Mouse (Mus musculus) G1E (cell line): ENCODE results near the gene Lhfpl3. TPM values are rescaled to one million over a fixed set of nuclear protein-coding genes. Genes with fewer than 3 reads are reported as not detected.

Experiments used
- ATAC-seq: 2 replicates; pipeline ENCODE4 v1.8.0; 2016; ENCODE audit warnings: mild to moderate bottlenecking; ENCODE audit not compliant: insufficient number of reproducible peaks, poor library complexity, low FRiP score, severe bottlenecking; ENCODE audit errors: extremely low read depth
- DNase-seq: peaks from one replicate; pipeline ENCODE4 v3.0.0; 2012; ENCODE audit warnings: low spot score
- H3K27me3 ChIP-seq: 2 replicates; pipeline ENCODE4 v1.6.1; 2012; ENCODE audit warnings: mild to moderate bottlenecking, low read length, inconsistent platforms; ENCODE audit not compliant: insufficient read depth
- H3K36me3 ChIP-seq: replicated peaks from 2 replicates; pipeline ENCODE3; 2012; ENCODE audit warnings: mild to moderate bottlenecking, inconsistent platforms
- H3K4me1 ChIP-seq: 2 replicates; pipeline ENCODE4 v1.6.1; 2012; ENCODE audit warnings: low read depth, low read length, inconsistent platforms, mixed read lengths; ENCODE audit not compliant: insufficient read depth
- H3K4me3 ChIP-seq: 2 replicates; pipeline ENCODE4 v1.5.1; 2012; ENCODE audit warnings: low read depth, mild to moderate bottlenecking, inconsistent platforms, low read length, moderate library complexity, mixed read lengths
- H3K9me3 ChIP-seq: replicated peaks from 2 replicates; pipeline ENCODE4 v1.6.1; 2012; ENCODE audit warnings: inconsistent platforms
- CTCF ChIP-seq: IDR thresholded peaks from 2 replicates; pipeline ENCODE4 v1.5.1; 2012; ENCODE audit warnings: low read depth, low read length, inconsistent platforms, mixed read lengths
- GATA1 ChIP-seq: IDR thresholded peaks from 2 replicates; pipeline ENCODE4 v1.6.1; 2012; ENCODE audit warnings: borderline replicate concordance, low read length, inconsistent platforms, mixed read lengths
- GATA2 ChIP-seq: IDR thresholded peaks from 2 replicates; pipeline ENCODE4 v1.6.1; 2012; ENCODE audit warnings: low read depth, low read length, inconsistent platforms, borderline replicate concordance
- POLR2AphosphoS5 ChIP-seq: IDR thresholded peaks from 2 replicates; pipeline ENCODE4 v1.6.1; 2012; ENCODE audit warnings: low read depth, low read length, inconsistent platforms; ENCODE audit not compliant: insufficient replicate concordance
- TAL1 ChIP-seq: conservative IDR thresholded peaks from 2 replicates; pipeline ENCODE4 v1.6.1; 2012; ENCODE audit warnings: low read depth, low read length, inconsistent platforms, mixed read lengths
- polyA plus RNA-seq: library from polyadenylated mRNA; stranded (reverse); fragments of >175 nt; gene quantifications from 2 replicates; pipeline ENCODE4 v1.2.3, GENCODE M21; 2012
- total RNA-seq, 2 experiments: library from RNA; stranded (forward) in 1 of 2; stranded (reverse) in 1 of 2; fragments of 200-1000 nt in 1 of 2; fragments of >200 nt in 1 of 2; fragmentation: Nextera tagmentation in 1 of 2; gene quantifications; 2 replicates each; pipeline ENCODE4 v1.2.3; 2014 to 2017

Lhfpl3 gene
- total and polyA plus RNA-seq, 3 experiments: 0.05 TPM; not detected in 2

DNA sequence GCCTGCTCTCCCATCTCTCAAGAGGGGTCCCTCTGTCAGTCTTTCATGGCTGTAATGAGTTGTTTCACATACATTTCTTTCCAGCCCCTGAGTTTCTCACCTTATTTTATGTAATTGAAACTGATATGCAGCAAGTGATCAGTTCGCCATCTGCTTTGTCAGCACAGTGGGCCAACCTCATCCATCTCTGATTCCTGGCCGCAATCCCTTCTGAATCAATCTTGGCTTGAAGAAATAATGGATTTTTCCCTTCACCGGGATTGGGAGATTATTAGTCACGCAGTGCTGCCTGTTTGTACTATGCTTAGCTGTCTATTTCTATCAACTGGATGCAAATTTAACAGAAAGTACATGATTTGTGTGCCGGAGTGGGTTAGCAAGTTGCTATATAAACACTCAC is 297.0 kb downstream of the Lhfpl3 start:
- TF ChIP-seq POLR2AphosphoS5 (no peak), CTCF (no peak), GATA2 (no peak), TAL1 (no peak), GATA1 (no peak)
- no peak for ATAC-seq

DNA sequence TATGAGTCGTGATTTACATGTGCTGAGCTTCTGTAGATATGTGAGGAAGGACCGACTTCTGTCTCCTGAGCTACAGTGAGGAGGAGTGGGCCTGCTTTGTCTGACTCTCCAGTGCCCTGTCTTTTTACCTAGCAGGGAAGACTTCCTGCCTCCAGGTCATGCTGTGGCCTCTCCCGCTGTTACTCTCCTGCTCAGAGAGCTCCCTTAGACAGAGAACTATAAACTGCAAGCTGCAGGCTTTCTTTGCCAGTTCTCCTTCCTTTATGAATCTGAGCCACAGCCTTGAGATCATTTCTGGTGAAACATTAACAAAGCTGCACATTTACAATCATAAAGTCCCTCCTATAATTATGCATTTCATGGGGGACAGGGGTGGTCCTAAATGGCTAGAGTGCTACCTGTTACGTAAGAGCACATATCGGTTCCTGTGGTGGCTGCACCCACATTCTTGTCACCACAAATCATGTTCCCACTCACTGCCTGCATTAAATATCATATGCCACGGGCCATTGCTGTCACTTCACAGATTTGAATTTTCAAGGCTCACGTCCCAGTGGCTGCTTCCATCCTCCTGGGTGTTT is 303.3 kb downstream of the Lhfpl3 start:
- no peaks in the 10 kb centered on the region for H3K4me1 ChIP-seq
- no peak for DNase-seq
- 0 out of 2 replicates have a peak, but pooled peaks cover 3% of the 10 kb centered on the region for H3K27me3 ChIP-seq
- no peak for ATAC-seq
- TF ChIP-seq GATA2 (no peak), CTCF (no peak), POLR2AphosphoS5 (no peak), GATA1 (no peak), TAL1 (no peak)
- H3K36me3 ChIP-seq: no peaks in the 10 kb centered on the region
- no peak overlapping the region for H3K4me3 ChIP-seq
- H3K9me3 ChIP-seq: no peaks in the 10 kb centered on the region

More for the DNA sequence above, 297.0 kb downstream of the Lhfpl3 start:
- Histone ChIP-seq H3K27me3 (no peaks in the 10 kb centered on the region), H3K4me3 (no peak overlapping the region), H3K9me3 (no peaks in the 10 kb centered on the region), H3K36me3 (no peaks in the 10 kb centered on the region), H3K4me1 (no peaks in the 10 kb centered on the region)
- DNase-seq: no peak

DNA sequence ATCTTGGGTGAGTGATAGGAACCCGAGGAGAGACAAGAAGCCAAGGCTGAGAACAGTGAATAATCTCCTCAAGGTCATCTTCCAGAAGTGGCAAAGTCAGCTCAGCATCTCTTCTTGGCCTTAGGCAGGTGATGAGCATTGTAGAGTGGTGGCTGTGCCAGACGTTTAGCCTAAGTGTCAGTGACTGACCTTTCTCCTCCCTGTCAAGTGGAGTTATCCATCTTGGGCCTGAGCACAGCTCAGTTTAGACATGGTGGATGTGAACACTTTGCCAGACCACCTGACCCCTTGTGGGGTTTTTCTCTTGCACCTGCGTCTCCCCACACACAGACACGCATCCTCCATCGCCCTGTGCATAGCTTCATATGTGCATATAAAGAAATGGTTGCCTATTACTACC is 305.6 kb downstream of the Lhfpl3 start:
- ATAC-seq: no peak
- no peaks in the 10 kb centered on the region for H3K9me3 ChIP-seq
- no peak overlapping the region for H3K4me3 ChIP-seq

DNA sequence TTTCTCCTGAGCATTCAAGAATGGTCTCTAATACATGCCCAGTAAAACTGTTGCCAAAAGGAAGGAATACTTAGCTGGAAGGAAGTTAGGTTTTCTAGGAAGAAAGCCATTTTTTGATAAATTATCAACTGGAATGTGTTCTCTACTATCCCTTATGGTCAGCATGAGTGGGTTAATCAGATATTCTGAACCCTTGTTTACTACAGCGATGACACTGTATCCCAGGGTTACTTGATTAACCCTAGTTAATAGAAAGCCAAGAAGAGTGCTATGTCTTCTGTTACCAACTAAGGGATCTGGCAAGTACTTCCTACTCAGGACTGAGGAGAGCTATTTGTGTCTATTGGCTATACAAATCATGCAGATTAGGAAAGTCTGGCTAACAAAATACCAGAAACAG is 349.0 kb downstream of the Lhfpl3 start:
- no peaks in the 10 kb centered on the region for H3K9me3 ChIP-seq
- no peak overlapping the region for H3K4me3 ChIP-seq
- ATAC-seq (no peak), DNase-seq (no peak)
- H3K27me3 ChIP-seq: no peaks in the 10 kb centered on the region
- no peaks in the 10 kb centered on the region for H3K36me3 ChIP-seq
- no peak for TF ChIP-seq GATA2
- TF ChIP-seq GATA1: no peak
- no peak for TF ChIP-seq CTCF
- no peak for TF ChIP-seq POLR2AphosphoS5
- no peak for TF ChIP-seq TAL1
- H3K4me1 ChIP-seq: no peaks in the 10 kb centered on the region

More for the DNA sequence above, 305.6 kb downstream of the Lhfpl3 start:
- no peak for DNase-seq
- H3K4me1 ChIP-seq: no peaks in the 10 kb centered on the region
- TF ChIP-seq TAL1: no peak
- no peak for TF ChIP-seq POLR2AphosphoS5
- no peaks in the 10 kb centered on the region for H3K36me3 ChIP-seq
- H3K27me3 ChIP-seq: 0 out of 2 replicates have a peak, but pooled peaks cover 3% of the 10 kb centered on the region

DNA sequence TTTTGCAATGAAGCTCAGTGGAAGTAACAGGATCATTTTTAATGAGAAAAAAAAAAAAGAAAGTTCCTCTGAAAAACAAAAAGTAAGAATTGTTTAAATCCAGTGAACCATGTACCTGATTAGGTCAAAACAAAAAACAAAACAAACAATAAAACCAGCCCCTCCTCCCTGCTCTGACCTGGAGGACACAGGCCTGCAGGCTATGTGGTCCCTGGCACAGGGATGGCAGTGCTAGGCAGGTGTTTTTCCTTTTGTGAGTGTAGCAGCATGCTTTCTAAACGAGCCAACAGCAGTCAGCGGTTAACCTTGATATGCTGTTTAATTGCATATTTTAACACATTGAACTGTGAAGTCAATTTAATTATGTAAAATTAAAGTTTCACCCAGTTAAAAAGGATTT is 360.7 kb downstream of the Lhfpl3 start:
- ATAC-seq (no peak), DNase-seq (no peak)
- no peak for TF ChIP-seq TAL1
- TF ChIP-seq CTCF: no peak
- TF ChIP-seq POLR2AphosphoS5: no peak
- TF ChIP-seq GATA1: no peak
- TF ChIP-seq GATA2: no peak

DNA sequence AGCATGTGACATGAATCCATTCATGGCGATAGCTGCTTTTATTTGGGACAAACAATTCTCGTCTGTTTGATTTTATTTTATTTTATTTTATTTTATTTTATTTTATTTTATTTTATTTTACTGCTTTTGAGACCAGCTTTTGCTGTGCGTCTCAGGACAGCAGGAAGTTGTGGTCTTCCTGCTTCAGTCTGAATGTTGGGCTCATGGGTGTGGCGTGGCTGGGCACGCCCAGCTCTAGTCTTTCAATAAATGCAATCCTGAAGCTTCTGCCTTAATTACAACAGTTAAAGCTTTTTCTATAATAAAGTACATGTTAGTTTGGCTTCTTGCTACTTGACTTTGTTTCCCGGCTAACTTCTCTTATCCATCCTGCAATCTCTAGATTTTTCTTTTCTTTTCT is 365.4 kb downstream of the Lhfpl3 start:
- H3K9me3 ChIP-seq: no peaks in the 10 kb centered on the region
- no peak for ATAC-seq
- 0 out of 2 replicates have a peak, but pooled peaks cover 6% of the 10 kb centered on the region for H3K27me3 ChIP-seq
- H3K4me3 ChIP-seq: no peak overlapping the region
- H3K4me1 ChIP-seq: no peaks in the 10 kb centered on the region
- H3K36me3 ChIP-seq: no peaks in the 10 kb centered on the region
- TF ChIP-seq GATA2: no peak
- TF ChIP-seq CTCF: no peak
- no peak for TF ChIP-seq TAL1
- no peak for DNase-seq

More for the DNA sequence above, 360.7 kb downstream of the Lhfpl3 start:
- Histone ChIP-seq H3K36me3 (no peaks in the 10 kb centered on the region), H3K9me3 (no peaks in the 10 kb centered on the region), H3K27me3 (0 out of 2 replicates have a peak, but pooled peaks cover 6% of the 10 kb centered on the region), H3K4me1 (no peaks in the 10 kb centered on the region), H3K4me3 (no peak overlapping the region)

DNA sequence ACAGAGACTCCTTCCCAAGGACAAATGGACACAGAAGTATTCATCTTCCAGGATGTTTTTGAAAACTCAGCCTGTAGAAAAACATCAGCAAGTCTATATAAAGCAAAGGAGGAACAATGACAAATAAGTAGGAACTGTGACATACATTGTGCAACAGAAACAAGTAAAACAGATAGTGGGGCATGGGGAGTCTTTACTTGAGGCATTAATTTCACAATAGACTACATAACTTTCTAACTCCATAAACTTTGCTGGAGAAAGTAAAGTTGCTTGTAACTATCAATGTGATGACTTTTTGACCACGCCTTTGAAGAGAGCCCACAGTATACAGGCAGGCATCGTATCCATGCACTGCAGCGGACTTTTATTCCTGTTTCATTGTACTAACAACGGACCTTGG is 368.4 kb downstream of the Lhfpl3 start:
- Histone ChIP-seq H3K9me3 (no peaks in the 10 kb centered on the region), H3K4me3 (no peak overlapping the region), H3K36me3 (no peaks in the 10 kb centered on the region), H3K4me1 (no peaks in the 10 kb centered on the region), H3K27me3 (0 out of 2 replicates have a peak, but pooled peaks cover 2% of the 10 kb centered on the region)
- TF ChIP-seq GATA2 (no peak), CTCF (no peak), GATA1 (no peak), TAL1 (no peak), POLR2AphosphoS5 (no peak)
- DNase-seq (no peak), ATAC-seq (no peak)
